Mouse (Mus musculus): ENCODE data around the gene Tspan7. TPM values are rescaled to one million over a fixed set of nuclear protein-coding genes. Genes with fewer than 3 reads are reported as not detected.

The Tspan7 gene
- total RNA-seq, 1 experiment, result 8.7 TPM

DNA sequence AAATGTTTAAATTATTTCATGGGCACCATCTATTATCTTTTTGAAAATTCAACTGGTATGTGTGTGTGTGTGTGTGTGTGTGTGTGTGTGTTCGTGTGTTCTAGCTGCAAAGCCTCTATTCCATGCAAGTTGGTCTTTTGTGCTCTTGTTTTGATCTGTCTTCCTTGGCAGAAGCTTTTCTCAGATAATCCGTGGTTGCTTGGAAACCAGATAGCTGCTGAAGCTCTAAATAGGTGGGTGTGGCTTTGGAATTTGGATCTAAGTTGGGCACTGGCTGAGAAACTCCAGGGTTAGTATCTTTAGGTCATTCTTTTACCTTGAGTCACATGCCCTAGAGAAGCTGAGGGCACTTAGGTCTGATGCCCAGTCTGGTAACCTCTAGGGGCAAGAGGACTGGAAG lies 50.5 kb downstream of the Tspan7 start:
- H3K27ac ChIP-seq (ENCODE audit: insufficient read depth, low read depth, low read length, poor library complexity, severe bottlenecking), result no peak overlapping the region
- H3K4me3 ChIP-seq (ENCODE audit: insufficient read depth in 1 of 2, low read depth in 1 of 2, low read length in 2 of 2, poor library complexity in 1 of 2, severe bottlenecking in 1 of 2), result no peak overlapping the region
- in situ Hi-C loops (cut with MboI; ENCODE audit: low sequenced_read_pairs in 2 of 2, unreplicated experiment in 2 of 2), result no loop called here
- 0 out of 4 replicates have a peak, but pooled peaks cover 0 to 2% of the 10 kb centered on the region in 2 experiments for H3K4me1 ChIP-seq (ENCODE audit: control insufficient read depth in 2 of 2, insufficient read depth in 2 of 2, low read length in 2 of 2, poor library complexity in 1 of 2)
- H3K36me3 ChIP-seq (ENCODE audit: control insufficient read depth, insufficient read depth, low read length, poor library complexity, severe bottlenecking), result no peaks in the 10 kb centered on the region
- no peak overlapping the region for H3K9ac ChIP-seq (ENCODE audit: insufficient read depth, low read depth, low read length, poor library complexity, severe bottlenecking)
- no peak for DNase-seq (ENCODE audit: low read depth, low spot score)
- no peaks in the 10 kb centered on the region for H3K9me3 ChIP-seq (ENCODE audit: control insufficient read depth, insufficient read depth, low read depth, low read length)
- TF ChIP-seq ZC3H11A (IDR thresholded peaks at IDR 0.05; ENCODE audit: borderline replicate concordance, low read depth, low read length) (no peak), ZNF384 (IDR thresholded peaks at IDR 0.05; ENCODE audit: low read depth, low read length) (no peak), MAFK (IDR thresholded peaks at IDR 0.05; ENCODE audit: insufficient read depth, low read depth, low read length) (no peak)

DNA sequence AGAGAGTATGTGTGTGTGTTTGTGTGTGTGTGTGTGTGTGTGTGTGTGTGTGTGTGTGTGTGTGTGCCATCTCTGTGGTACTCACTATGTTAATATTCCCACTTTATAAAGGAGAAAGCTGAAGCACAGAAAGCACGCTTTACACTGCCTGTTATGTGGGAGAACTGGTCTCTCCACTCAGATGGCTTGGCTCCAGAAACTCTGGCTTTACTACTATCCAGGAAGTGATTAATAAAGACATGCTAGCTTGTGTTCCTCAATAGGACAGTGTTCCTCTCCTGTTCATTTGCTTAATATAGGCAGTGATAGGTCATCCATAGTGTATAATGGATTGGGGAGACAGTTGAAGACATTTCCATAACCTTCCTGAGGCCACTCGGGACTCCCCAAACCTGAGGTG lies 54.1 kb downstream of the Tspan7 start:
- no peaks in the 10 kb centered on the region for H3K9me3 ChIP-seq (ENCODE audit: control insufficient read depth, insufficient read depth, low read depth, low read length)
- no peaks in the 10 kb centered on the region for H3K36me3 ChIP-seq (ENCODE audit: control insufficient read depth, insufficient read depth, low read length, poor library complexity, severe bottlenecking)
- no peak for TF ChIP-seq ZNF384 (IDR thresholded peaks at IDR 0.05; ENCODE audit: low read depth, low read length)
- TF ChIP-seq ZC3H11A (IDR thresholded peaks at IDR 0.05; ENCODE audit: borderline replicate concordance, low read depth, low read length), result no peak
- TF ChIP-seq HCFC1 (IDR thresholded peaks at IDR 0.05; ENCODE audit: borderline replicate concordance, insufficient read depth, low read length), result no peak
- TF ChIP-seq MAFK (IDR thresholded peaks at IDR 0.05; ENCODE audit: insufficient read depth, low read depth, low read length), result no peak
- TF ChIP-seq CHD2 (IDR thresholded peaks at IDR 0.05; ENCODE audit: low read depth, low read length), result no peak
- in situ Hi-C loops (cut with MboI; ENCODE audit: low sequenced_read_pairs in 2 of 2, unreplicated experiment in 2 of 2), result no loop called here
- DNase-seq (ENCODE audit: low read depth, low spot score), result no peak
- no peak overlapping the region for H3K27ac ChIP-seq (ENCODE audit: insufficient read depth, low read depth, low read length, poor library complexity, severe bottlenecking)
- H3K4me1 ChIP-seq (ENCODE audit: control insufficient read depth in 2 of 2, insufficient read depth in 2 of 2, low read length in 2 of 2, poor library complexity in 1 of 2), result 0 out of 4 replicates have a peak, but pooled peaks cover 0 to 2% of the 10 kb centered on the region in 2 experiments
- no peak overlapping the region for H3K9ac ChIP-seq (ENCODE audit: insufficient read depth, low read depth, low read length, poor library complexity, severe bottlenecking)
- no peak overlapping the region for H3K4me3 ChIP-seq (ENCODE audit: insufficient read depth in 1 of 2, low read depth in 1 of 2, low read length in 2 of 2, poor library complexity in 1 of 2, severe bottlenecking in 1 of 2)

DNA sequence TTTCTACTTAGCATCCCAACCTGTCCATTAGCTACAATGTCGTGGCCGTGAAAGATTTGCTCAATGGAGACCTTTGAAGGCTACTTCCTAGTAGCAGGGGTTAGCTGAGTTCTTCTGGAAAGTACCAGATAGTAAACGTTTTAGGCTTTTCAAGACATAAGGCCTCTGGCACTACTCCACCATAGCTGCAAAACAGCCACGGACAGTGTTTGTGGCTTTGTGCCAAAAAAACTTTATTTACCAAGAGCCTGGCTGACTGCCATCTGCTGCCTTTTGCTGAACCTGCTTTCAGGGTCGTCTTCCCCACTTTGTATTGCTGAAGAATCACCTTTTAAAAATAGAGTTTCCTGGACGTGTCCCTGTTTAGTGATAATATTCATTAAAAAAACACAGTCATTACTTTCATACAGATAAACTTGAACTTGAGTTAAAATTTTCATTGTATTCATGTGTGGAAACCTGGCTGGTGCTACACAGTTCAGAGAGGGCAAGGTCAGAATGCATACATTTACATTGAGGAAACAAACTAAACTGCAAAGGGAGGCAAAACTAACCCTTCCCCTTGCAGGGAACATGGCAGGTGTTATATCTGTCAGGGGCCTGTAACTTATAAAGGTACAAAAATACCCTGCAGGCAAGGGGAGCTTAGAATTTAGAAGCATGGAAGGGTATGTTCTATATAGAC lies 54.7 kb downstream of the Tspan7 start:
- in situ Hi-C loops (cut with MboI; ENCODE audit: low sequenced_read_pairs in 2 of 2, unreplicated experiment in 2 of 2), result no loop called here

DNA sequence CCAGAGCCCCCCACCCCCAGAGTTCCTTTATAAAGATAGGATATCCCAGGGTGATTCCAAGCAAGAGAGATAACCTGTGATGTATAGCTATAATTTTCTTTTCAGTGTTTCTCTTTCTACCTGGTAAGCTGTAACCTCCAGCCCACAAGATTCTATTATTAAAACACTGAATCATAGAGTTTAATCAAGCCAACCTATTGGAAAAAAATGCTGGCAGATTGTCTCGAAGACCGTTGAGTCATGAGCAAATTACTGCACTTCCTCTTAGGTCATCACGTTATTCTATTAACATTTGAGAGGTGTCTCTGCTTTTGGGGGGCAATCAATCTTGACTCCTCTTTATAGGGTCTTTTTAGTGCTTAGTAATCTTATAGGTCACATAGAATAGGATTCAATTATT lies 61.9 kb downstream of the Tspan7 start:
- H3K9me3 ChIP-seq (ENCODE audit: control insufficient read depth, insufficient read depth, low read depth, low read length), result no peaks in the 10 kb centered on the region
- no peak for DNase-seq (ENCODE audit: low read depth, low spot score)
- TF ChIP-seq ZNF384 (IDR thresholded peaks at IDR 0.05; ENCODE audit: low read depth, low read length), result no peak
- TF ChIP-seq ZC3H11A (IDR thresholded peaks at IDR 0.05; ENCODE audit: borderline replicate concordance, low read depth, low read length), result no peak
- no peak overlapping the region for H3K9ac ChIP-seq (ENCODE audit: insufficient read depth, low read depth, low read length, poor library complexity, severe bottlenecking)
- no peak overlapping the region for H3K4me3 ChIP-seq (ENCODE audit: insufficient read depth in 1 of 2, low read depth in 1 of 2, low read length in 2 of 2, poor library complexity in 1 of 2, severe bottlenecking in 1 of 2)
- in situ Hi-C loops (cut with MboI; ENCODE audit: low sequenced_read_pairs in 2 of 2, unreplicated experiment in 2 of 2), result no loop called here
- no peaks in the 10 kb centered on the region for H3K4me1 ChIP-seq (ENCODE audit: control insufficient read depth in 2 of 2, insufficient read depth in 2 of 2, low read length in 2 of 2, poor library complexity in 1 of 2)
- H3K36me3 ChIP-seq (ENCODE audit: control insufficient read depth, insufficient read depth, low read length, poor library complexity, severe bottlenecking), result no peaks in the 10 kb centered on the region
- no peak overlapping the region for H3K27ac ChIP-seq (ENCODE audit: insufficient read depth, low read depth, low read length, poor library complexity, severe bottlenecking)

More for the DNA sequence above, 54.7 kb downstream of the Tspan7 start:
- 0 out of 4 replicates have a peak, but pooled peaks cover 0 to 2% of the 10 kb centered on the region in 2 experiments for H3K4me1 ChIP-seq (ENCODE audit: control insufficient read depth in 2 of 2, insufficient read depth in 2 of 2, low read length in 2 of 2, poor library complexity in 1 of 2)
- no peak for DNase-seq (ENCODE audit: low read depth, low spot score)
- H3K9me3 ChIP-seq (ENCODE audit: control insufficient read depth, insufficient read depth, low read depth, low read length), result no peaks in the 10 kb centered on the region
- no peak overlapping the region for H3K4me3 ChIP-seq (ENCODE audit: insufficient read depth in 1 of 2, low read depth in 1 of 2, low read length in 2 of 2, poor library complexity in 1 of 2, severe bottlenecking in 1 of 2)
- H3K9ac ChIP-seq (ENCODE audit: insufficient read depth, low read depth, low read length, poor library complexity, severe bottlenecking), result no peak overlapping the region
- TF ChIP-seq ZC3H11A (IDR thresholded peaks at IDR 0.05; ENCODE audit: borderline replicate concordance, low read depth, low read length) (no peak), ZNF384 (IDR thresholded peaks at IDR 0.05; ENCODE audit: low read depth, low read length) (no peak), HCFC1 (IDR thresholded peaks at IDR 0.05; ENCODE audit: borderline replicate concordance, insufficient read depth, low read length) (no peak), CHD2 (IDR thresholded peaks at IDR 0.05; ENCODE audit: low read depth, low read length) (no peak)
- H3K27ac ChIP-seq (ENCODE audit: insufficient read depth, low read depth, low read length, poor library complexity, severe bottlenecking), result no peak overlapping the region
- H3K36me3 ChIP-seq (ENCODE audit: control insufficient read depth, insufficient read depth, low read length, poor library complexity, severe bottlenecking), result no peaks in the 10 kb centered on the region

DNA sequence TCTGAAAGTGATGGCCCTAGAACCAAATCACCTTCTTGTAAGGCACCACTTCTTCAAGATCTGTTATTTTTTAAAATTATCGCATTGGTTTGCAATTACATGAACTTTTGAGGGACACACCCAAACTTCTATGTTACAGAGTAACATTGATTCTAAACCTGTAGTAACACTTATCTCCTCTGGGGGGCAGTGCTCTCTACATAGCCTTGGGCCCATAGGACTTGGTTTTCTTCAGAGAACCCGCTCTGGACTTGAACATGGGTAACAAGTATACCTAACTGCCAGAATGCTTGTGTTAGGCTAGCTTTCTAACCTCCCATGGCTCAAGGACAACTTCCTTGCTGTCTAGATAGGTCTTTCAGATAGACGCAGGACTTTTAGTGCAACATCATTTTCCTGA lies 64.8 kb downstream of the Tspan7 start:
- no peak overlapping the region for H3K27ac ChIP-seq (ENCODE audit: insufficient read depth, low read depth, low read length, poor library complexity, severe bottlenecking)
- no peaks in the 10 kb centered on the region for H3K4me1 ChIP-seq (ENCODE audit: control insufficient read depth in 2 of 2, insufficient read depth in 2 of 2, low read length in 2 of 2, poor library complexity in 1 of 2)
- in situ Hi-C loops (cut with MboI; ENCODE audit: low sequenced_read_pairs in 2 of 2, unreplicated experiment in 2 of 2), result no loop called here
- DNase-seq (ENCODE audit: low read depth, low spot score), result no peak
- no peaks in the 10 kb centered on the region for H3K36me3 ChIP-seq (ENCODE audit: control insufficient read depth, insufficient read depth, low read length, poor library complexity, severe bottlenecking)
- no peak overlapping the region for H3K4me3 ChIP-seq (ENCODE audit: insufficient read depth in 1 of 2, low read depth in 1 of 2, low read length in 2 of 2, poor library complexity in 1 of 2, severe bottlenecking in 1 of 2)
- H3K9ac ChIP-seq (ENCODE audit: insufficient read depth, low read depth, low read length, poor library complexity, severe bottlenecking), result no peak overlapping the region
- TF ChIP-seq MAFK (IDR thresholded peaks at IDR 0.05; ENCODE audit: insufficient read depth, low read depth, low read length) (no peak), ZC3H11A (IDR thresholded peaks at IDR 0.05; ENCODE audit: borderline replicate concordance, low read depth, low read length) (no peak), HCFC1 (IDR thresholded peaks at IDR 0.05; ENCODE audit: borderline replicate concordance, insufficient read depth, low read length) (no peak), CHD2 (IDR thresholded peaks at IDR 0.05; ENCODE audit: low read depth, low read length) (no peak), ZNF384 (IDR thresholded peaks at IDR 0.05; ENCODE audit: low read depth, low read length) (no peak)
- no peaks in the 10 kb centered on the region for H3K9me3 ChIP-seq (ENCODE audit: control insufficient read depth, insufficient read depth, low read depth, low read length)

Data from ES-E14 (cell line).